Mouse (Mus musculus): ENCODE measurements around the gene Srm.

DNA sequence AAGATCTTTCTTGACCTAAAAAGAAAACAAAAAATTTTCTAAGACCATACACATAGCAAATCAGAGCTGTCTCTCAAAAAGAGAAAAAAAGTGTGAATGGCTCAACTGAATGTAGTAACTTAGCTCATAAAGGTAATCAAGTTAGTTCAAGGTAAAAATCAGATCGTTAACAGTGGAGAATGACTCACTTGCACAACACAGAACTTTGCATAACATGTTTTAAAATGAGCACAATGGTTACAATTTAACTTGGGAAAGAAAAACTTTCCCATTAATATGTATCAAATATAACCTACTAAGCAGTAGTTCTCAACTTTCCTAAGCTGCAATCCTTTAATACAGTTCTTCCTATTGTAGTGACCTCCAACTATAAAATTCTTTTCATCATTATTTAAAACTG, 29.4 kb downstream of the Srm start:
- no peak for TF ChIP-seq NRF1 (IDR thresholded peaks at IDR 0.05; ENCODE audit: insufficient read depth, low read depth, low read length, poor library complexity, severe bottlenecking)
- no peak for TF ChIP-seq MAZ (IDR thresholded peaks at IDR 0.05; ENCODE audit: low read depth, low read length)
- TF ChIP-seq CTCF (IDR thresholded peaks at IDR 0.05 in 2 of 3, conservative IDR thresholded peaks at IDR 0.05 in 1 of 3; ENCODE audit: control insufficient read depth in 1 of 3, insufficient read depth in 1 of 3, low read depth in 2 of 3, low read length in 3 of 3, poor library complexity in 1 of 3, severe bottlenecking in 1 of 3) = no peak
- no peak for TF ChIP-seq CHD2 (IDR thresholded peaks at IDR 0.05; ENCODE audit: low read length)
- TF ChIP-seq POLR2A (IDR thresholded peaks at IDR 0.05; ENCODE audit: control insufficient read depth in 1 of 2, insufficient read depth in 1 of 2, low read depth in 1 of 2, low read length in 2 of 2, poor library complexity in 1 of 2) = no peak
- no peak for TF ChIP-seq KAT2A (conservative IDR thresholded peaks at IDR 0.05; ENCODE audit: low read depth, low read length)
- no peak for TF ChIP-seq EP300 (IDR thresholded peaks at IDR 0.05; ENCODE audit: low read depth in 1 of 2, low read length in 2 of 2)
- no peak for TF ChIP-seq MXI1 (IDR thresholded peaks at IDR 0.05; ENCODE audit: low read depth, low read length)

All from MEL (cell line).